Mouse (Mus musculus): ENCODE data around the gene Slc7a5.

Gene Slc7a5

DNA sequence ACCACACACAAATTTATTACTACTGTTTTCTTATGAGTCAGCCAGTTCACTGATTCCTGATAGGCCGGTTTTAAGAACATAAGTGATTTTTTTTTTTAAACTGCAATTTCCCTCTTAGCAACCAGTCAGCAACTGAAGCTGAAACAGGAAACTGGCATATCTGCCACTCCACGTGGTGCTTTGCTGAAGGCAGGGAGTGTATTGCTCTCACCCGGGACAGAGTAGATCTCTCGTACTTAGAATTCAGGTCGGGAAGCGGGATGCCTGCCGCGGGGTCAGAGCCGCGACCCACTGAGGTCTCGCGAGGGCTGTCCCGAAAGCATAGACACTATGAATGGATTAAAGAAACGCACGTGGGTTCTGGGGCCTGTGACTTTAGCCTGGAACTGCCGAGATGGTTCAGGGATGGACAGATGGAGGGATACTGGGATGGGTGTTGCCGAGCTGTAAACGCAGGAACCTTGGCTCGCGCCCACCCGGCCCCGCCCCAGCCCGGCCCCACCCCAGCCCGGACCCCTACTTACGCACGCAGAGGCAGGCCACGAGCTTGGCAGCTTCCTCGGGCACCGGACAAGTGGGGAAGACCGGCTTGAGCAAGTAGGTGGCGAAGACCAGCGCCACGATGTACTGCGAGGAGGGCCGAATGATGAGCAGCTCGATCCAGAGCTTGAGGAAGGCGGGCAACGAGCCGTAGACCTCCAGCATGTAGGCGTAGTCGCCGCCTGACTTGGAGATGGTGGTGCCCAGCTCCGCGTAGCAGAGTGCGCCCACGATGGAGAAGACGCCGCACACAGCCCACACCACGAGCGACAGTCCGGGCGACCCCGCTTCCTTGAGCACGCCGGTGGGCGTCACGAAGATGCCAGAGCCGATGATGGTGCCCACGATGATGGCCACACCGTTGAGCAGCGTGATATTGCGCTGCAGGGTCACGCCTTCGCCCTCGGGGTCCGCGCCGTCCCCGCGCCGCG is 667 bp downstream of the Slc7a5 start:
- no peak for DNase-seq (ENCODE audit: low read depth)

- no peak for DNase-seq (ENCODE audit: low read depth)
Measured at GRCm38 (mm10) chr8:121905864-121906263, 1.6 kb downstream of the Slc7a5 start.

DNA sequence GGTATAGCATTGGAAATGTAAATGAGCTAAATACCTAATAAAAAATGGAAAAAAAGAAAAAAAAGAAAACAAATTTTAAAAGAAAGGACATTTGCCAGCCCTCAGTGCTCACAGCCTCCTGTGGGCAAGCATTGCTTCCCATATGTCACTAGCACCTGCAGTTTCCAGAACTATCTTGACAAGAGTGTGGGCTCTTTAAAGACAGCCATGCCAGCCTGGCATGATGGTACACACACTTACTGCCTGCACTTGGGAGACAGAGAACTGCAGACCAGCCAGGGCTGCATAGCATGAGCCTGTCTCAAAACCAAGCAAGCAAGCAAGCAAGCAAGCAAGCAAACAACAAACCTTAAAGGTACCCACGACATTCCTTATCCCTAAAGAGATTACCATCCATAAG is 2.1 kb downstream of the Slc7a5 start:
- DNase-seq (ENCODE audit: low read depth) = no peak

GRCm38 (mm10) chr8:121904999-121905398 is 2.5 kb downstream of the Slc7a5 start:
- DNase-seq (ENCODE audit: low read depth) = no peak

GRCm38 (mm10) chr8:121903977-121904376 is 3.5 kb downstream of the Slc7a5 start:
- DNase-seq (ENCODE audit: low read depth) = no peak

DNA sequence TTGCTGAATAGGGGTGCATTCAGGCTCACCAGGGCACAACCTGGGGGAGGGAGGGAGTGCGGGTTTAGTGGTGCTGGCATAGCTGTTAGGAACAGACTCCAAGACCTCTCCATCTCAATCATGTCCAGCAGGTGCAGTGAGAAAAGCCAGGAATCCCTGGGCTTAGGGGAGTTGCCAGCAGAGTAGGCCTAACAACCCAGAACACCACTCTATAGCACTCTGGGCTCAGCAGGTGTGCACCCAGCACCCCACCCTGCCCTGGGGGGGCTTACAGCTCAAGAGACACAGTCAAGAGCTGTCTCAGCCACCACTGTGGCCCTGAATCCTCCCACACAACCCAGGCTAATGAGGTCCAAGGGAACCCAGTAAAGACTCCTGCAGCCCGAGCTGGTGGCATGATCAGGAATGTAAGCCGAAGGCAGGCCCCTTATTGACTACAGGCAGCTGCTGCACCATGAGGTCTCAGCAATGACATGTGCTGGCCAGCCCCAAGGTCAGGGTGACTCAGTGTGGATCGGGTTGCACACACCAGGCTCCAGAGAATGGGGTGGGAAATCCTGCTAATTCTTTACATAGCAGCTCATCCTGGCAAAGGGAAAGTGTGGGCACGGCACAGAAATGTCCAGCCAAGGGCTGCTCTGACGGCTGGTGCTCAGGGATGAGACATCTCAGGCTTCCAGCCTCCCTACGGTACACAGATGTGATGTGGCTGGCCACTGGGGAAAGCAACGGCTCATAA is 5.8 kb downstream of the Slc7a5 start:
- peak; percentile 93 for DNase-seq (ENCODE audit: low read depth)

GRCm38 (mm10) chr8:121899180-121900044 is 8.1 kb downstream of the Slc7a5 start:
- DNase-seq (ENCODE audit: low read depth) = no peak

- DNase-seq (ENCODE audit: low read depth) = peak; percentile 93
Measured at GRCm38 (mm10) chr8:121898401-121898931, 9.0 kb downstream of the Slc7a5 start.

DNA sequence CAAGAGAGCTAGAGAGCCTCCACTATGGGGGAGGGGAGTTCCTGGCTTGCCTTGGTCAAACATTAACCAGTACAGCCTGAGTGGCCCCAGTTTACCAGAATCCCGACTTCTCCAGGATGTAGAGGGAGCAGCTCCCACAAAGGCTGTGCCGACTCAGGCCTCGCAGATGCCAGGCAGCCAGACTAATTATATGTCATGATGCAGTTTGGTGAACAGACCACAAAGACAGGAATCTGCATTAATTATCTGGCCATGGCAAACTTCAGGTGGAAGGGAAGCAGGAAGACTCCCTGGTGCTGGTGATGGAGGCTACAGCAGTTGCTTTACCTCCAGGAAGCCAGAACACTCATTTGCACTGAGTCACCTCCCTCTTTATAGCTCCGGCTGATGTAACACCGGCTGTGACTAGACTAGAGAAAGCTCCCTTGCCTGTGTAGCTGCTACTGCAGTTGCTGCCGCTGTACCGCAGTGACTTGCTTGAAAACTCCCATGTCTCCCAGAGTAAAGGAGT is 9.6 kb downstream of the Slc7a5 start:
- DNase-seq (ENCODE audit: low read depth) = peak; percentile 70

DNA sequence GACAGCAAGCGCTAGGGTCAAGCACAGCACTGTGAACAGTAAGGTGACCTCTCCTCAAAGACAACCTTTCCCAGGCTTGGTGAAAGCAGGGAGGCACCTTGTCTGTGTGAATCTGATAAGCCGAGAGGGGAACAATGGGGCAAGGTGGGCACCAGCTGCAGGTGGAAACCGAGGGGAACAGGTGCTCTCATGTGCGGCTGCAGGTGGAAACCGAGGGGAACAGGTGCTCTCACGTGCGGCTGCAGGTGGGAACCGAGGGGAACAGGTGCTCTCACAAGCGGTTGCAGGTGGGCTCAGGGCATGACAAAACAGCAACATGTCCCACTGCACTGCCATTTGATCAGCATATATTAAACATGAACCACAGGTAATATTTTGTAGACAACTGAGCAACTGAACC is 10.3 kb downstream of the Slc7a5 start:
- DNase-seq (ENCODE audit: low read depth) = no peak

DNA sequence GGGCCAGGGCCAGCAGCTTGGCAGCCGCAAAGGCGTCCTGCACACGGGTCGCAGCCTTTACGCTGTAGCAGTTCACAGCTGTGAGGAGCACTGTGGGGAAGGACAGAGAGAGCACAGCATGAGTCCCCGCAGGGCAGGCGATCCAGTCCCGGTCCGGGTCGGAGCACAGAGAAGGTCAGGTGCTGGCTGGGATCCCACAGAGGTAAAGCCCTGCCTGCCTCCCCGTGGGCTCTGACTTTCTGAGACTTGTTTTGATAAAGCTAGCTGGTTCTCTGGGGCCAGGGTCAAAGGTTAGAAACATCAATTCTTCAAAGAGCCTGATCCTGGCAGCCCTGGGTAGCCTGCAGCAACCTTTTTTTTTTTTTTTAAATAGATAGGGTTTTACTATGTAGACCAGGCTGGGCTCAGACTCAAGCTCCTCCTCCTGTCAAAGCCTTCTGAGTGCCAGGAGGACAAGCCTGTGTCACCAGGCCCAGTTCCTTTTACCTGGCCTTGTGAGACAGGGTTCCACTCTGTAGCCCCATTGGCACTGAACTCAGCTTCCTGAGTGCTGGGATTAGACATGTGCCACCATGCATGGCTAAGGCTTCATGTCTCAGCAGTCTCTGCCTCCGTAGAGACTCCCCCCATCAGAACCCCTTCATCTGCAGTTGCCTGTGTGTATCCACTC is 10.9 kb downstream of the Slc7a5 start:
- no peak for DNase-seq (ENCODE audit: low read depth)

DNA sequence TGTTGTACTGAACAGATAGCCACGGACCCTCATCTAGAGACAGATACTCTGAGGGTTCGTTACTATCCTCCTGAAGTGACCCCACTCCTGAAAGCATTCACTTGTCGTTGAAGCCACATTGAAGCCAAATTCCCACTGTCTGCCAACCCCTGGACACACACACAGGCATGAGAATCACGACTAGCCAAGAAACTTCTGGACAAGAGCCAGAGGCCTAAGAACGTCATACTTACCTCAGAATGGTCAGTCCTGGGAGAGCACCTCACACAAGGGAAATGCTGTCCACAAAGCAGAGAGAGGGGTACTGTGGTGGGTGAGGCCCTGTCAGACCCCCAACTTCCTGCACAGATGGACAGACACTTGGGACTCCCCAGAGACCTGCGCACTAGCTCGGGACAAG is 11.6 kb downstream of the Slc7a5 start:
- no peak for DNase-seq (ENCODE audit: low read depth)

DNA sequence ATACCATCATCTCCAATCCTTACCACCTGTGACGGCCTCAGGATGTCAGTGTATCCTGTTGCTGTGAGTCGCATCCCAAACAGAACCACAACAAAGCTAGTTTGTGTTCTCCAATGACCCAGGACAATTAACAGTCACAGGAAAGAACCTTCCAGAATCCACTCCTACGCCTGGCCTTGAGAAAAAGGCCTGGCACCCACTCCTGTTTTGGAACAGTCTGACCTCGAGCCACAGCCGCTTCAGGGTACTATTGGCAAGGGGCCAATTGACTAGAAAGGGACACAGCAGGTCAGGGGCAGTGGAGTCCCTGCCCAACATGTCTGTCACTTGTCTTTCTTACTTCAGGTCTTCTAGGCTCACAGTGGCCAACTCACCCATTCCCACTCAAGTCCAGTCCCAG is 14.6 kb downstream of the Slc7a5 start:
- DNase-seq (ENCODE audit: low read depth) = no peak

GRCm38 (mm10) chr8:121889810-121890785 is 17.4 kb downstream of the Slc7a5 start:
- DNase-seq (ENCODE audit: low read depth) = no peak

- DNase-seq (ENCODE audit: low read depth) = peak; percentile 79
Measured at GRCm38 (mm10) chr8:121889317-121889716, 18.2 kb downstream of the Slc7a5 start.

DNA sequence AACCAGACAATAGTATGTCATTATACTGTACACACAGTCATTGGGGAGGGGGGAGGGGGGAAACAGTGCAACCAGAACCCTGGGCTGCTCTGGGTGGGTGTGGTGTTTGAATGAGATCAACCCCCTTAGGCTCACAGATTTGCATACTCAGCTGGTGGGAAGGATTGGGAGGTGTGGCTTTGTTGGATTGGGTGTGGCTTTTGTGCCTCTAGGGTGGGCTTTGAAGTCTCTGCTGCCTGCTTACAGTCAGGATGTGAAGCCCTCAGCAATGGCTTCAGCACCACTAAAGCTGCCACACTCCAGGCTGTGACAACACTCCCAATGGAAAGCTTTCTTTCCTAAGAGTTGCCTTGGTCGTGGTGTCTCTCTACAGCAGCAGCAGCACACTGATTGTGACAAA is 19.9 kb downstream of the Slc7a5 start:
- DNase-seq (ENCODE audit: low read depth) = no peak

DNA sequence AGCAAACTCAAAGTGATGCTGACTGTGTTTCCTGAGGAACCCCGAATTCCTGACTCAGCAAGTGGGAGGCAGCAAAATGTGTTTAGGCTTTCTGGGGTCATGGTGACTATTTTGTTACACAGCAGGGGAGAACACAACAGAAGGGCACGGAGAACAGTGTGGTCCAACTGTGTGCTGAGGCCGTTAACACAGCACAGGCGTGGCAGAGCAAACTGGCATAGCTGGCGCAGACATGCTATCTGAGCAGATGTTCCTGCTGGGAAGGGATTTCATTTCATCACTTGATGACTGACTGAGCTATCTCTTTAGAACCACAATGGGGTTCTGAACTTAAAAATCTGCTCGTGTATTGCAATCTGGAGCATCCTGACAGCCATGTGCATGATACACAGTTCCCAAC is 22.1 kb downstream of the Slc7a5 start:
- DNase-seq (ENCODE audit: low read depth) = no peak

- no peak for DNase-seq (ENCODE audit: low read depth)
Measured at GRCm38 (mm10) chr8:121885001-121885400, 22.5 kb downstream of the Slc7a5 start.

DNA sequence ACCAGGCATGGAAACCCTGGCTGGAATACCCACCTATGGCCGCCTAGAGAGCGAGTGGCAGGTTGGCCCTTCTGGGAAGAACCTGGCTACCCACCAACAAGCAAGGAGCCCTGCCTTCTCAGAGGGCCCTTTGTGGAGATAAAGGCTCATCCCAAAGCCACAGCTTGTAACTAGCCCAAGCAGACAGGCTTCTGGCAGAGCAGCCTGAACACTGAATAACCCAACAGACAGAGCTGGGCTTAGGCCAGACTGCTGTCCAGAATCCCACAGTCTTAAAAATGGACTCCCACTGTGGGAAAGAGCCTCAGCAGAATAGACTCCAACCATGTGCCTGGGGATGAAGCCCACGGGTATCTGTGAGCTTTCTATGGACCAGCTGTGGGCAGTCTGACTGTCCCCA is 23.3 kb downstream of the Slc7a5 start:
- DNase-seq (ENCODE audit: low read depth) = no peak

DNA sequence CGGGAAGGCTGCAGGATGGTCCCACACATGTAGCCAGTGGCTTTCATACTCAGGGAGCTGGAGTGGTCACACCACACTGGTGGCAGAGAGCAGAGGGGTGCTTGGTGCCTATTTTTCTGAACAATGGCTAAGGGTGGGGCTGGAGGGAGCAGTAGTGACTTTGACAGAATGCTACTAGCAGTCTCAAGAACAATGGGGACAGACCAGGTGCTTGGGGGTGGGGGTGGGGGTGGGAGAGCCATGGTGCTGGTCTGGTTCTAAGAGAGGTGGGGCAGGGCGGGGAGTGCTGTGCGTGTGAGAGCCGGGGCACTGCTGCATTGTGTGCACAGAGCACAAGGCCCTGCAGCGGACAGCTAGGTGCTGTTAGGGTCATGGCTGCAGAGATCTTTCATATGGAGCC is 25.6 kb downstream of the Slc7a5 start:
- no peak for DNase-seq (ENCODE audit: low read depth)
